ENCODE assay signal across 11 mouse cellular contexts in genomic region chr19:10278669-10279324, GRCm38 (mm10). TPM values are rescaled to one million over a fixed set of nuclear protein-coding genes. Genes with fewer than 3 reads are reported as not detected.
DNase-seq lines count a peak whose midpoint lies in the region; ATAC-seq and TF ChIP-seq lines count a peak whose summit lies in the region.
"Had no signal": no experiment of that assay in that cellular context is flagged by ENCODE, and none has a peak within 500 bp of the region (broad histone marks: within the 10 kb centered on the region; RNA-seq: fewer than 3 reads in every experiment).

No protein-coding gene starts in this region.

- H3K9me3 ChIP-seq in midbrain, embryonic 13.5 days = no peaks in the 10 kb centered on the region
- no peaks in the 10 kb centered on the region for H3K9me3 ChIP-seq in midbrain, embryonic 14.5 days (ENCODE audit: control insufficient read depth, low read length)
- no peaks in the 10 kb centered on the region for H3K9me3 ChIP-seq in intestine, embryonic 15.5 days
- no peaks in the 10 kb centered on the region for H3K9me3 ChIP-seq in stomach, postnatal 0 days (ENCODE audit: control insufficient read depth, low read length)

- intact Hi-C loops in gastrocnemius, adult 2 months (cut with DNase I) = no loop called here
- intact Hi-C loops in left cerebral cortex, postnatal 25 days (cut with DNase I) = no loop called here

- H3K4me1 ChIP-seq in midbrain, embryonic 13.5 days (replicated peaks) = peaks cover 32% of the 10 kb centered on the region
- H3K4me1 ChIP-seq in midbrain, embryonic 14.5 days (ENCODE audit: control insufficient read depth, insufficient read depth, low read length) = peaks cover 14% of the 10 kb centered on the region
- H3K4me1 ChIP-seq in intestine, embryonic 15.5 days (replicated peaks) = peaks cover 61% of the 10 kb centered on the region
- H3K4me1 ChIP-seq in stomach, postnatal 0 days (replicated peaks; ENCODE audit: control insufficient read depth, insufficient read depth) = peaks cover 12% of the 10 kb centered on the region

- WGBS in midbrain, embryonic 13.5 days = 33% methylated on average over 6 of the region's 6 CpGs
- WGBS in midbrain, embryonic 14.5 days = 44% methylated on average over 6 of the region's 6 CpGs
- WGBS in intestine, embryonic 15.5 days = 31% methylated on average over 6 of the region's 6 CpGs
- 23% methylated on average over 6 of the region's 6 CpGs for WGBS in stomach, postnatal 0 days

- H3K27me3 ChIP-seq in midbrain, embryonic 13.5 days = 0 out of 2 replicates have a peak, but pooled peaks cover 18% of the 10 kb centered on the region
- H3K27me3 ChIP-seq in midbrain, embryonic 14.5 days (ENCODE audit: control insufficient read depth, insufficient read depth, low read length) = no peaks in the 10 kb centered on the region; the same call in 1 of the 2 replicates
- no peaks in the 10 kb centered on the region for H3K27me3 ChIP-seq in intestine, embryonic 15.5 days (replicated peaks)
- no peaks in the 10 kb centered on the region for H3K27me3 ChIP-seq in stomach, postnatal 0 days (ENCODE audit: control insufficient read depth, insufficient read depth, low read length)

- peak; percentile 82 for DNase-seq in gastrocnemius, adult 2 months
- no peak for DNase-seq in gastrocnemius, postnatal 4 days (ENCODE audit: low spot score in 2 of 2)
- DNase-seq in midbrain, embryonic 14.5 days = no peak
- no peak for DNase-seq in stomach, postnatal 0 days (ENCODE audit: low spot score)
- no peak for DNase-seq in left cerebral cortex, postnatal 25 days (ENCODE audit: low spot score in 2 of 2)
- DNase-seq: adrenal gland, postnatal 25 days; layer of hippocampus, postnatal 36 days had no signal

- H3K4me2 ChIP-seq in midbrain, embryonic 13.5 days (replicated peaks) = no peak overlapping the region
- H3K4me2 ChIP-seq in midbrain, embryonic 14.5 days (ENCODE audit: low read length) = no peak overlapping the region
- H3K4me2 ChIP-seq in intestine, embryonic 15.5 days (replicated peaks) = peak overlapping the region; percentile 29
- H3K4me2 ChIP-seq in stomach, postnatal 0 days (replicated peaks; ENCODE audit: low read depth) = no peak overlapping the region; the same call in 1 of the 2 replicates

- H3K9ac ChIP-seq in midbrain, embryonic 13.5 days (replicated peaks) = no peak overlapping the region
- H3K9ac ChIP-seq in midbrain, embryonic 14.5 days (replicated peaks; ENCODE audit: low read length) = no peak overlapping the region
- H3K9ac ChIP-seq in intestine, embryonic 15.5 days = no peak overlapping the region
- no peak overlapping the region for H3K9ac ChIP-seq in stomach, postnatal 0 days (ENCODE audit: low read length)

- ATAC-seq in midbrain, embryonic 13.5 days = 0 out of 2 replicates have a peak, but pooled peaks have one; percentile 24
- no peak for ATAC-seq in midbrain, embryonic 14.5 days (ENCODE audit: low FRiP score, low TSS enrichment)
- ATAC-seq in intestine, embryonic 15.5 days = 0 out of 2 replicates have a peak, but pooled peaks have one; percentile 14
- ATAC-seq in stomach, postnatal 0 days (ENCODE audit: low FRiP score, low TSS enrichment) = no peak
- ATAC-seq in erythroid progenitor cell, adult 5-6 weeks (replicated peaks; ENCODE audit: low FRiP score, poor library complexity, severe bottlenecking) = no peak

- no peak for TF ChIP-seq EP300 in stomach, postnatal 0 days (optimal IDR thresholded peaks at IDR 0.05)

- no peak for TF ChIP-seq CTCF in gastrocnemius, adult 2 months (IDR thresholded peaks at IDR 0.05)
- TF ChIP-seq CTCF in stomach, postnatal 0 days (IDR thresholded peaks at IDR 0.05; ENCODE audit: low read depth) = no peak

- peak overlapping the region; percentile 88 for H3K27ac ChIP-seq in gastrocnemius, adult 2 months
- H3K27ac ChIP-seq in midbrain, embryonic 13.5 days = no peak overlapping the region
- no peak overlapping the region for H3K27ac ChIP-seq in midbrain, embryonic 14.5 days (replicated peaks; ENCODE audit: low read depth, low read length)
- peak overlapping the region; percentile 96 for H3K27ac ChIP-seq in intestine, embryonic 15.5 days
- peak overlapping the region; percentile 80 for H3K27ac ChIP-seq in stomach, postnatal 0 days (replicated peaks)

- H3K36me3 ChIP-seq in midbrain, embryonic 13.5 days = no peaks in the 10 kb centered on the region
- H3K36me3 ChIP-seq in midbrain, embryonic 14.5 days (ENCODE audit: control insufficient read depth, insufficient read depth, low read length) = no peaks in the 10 kb centered on the region
- H3K36me3 ChIP-seq in intestine, embryonic 15.5 days = no peaks in the 10 kb centered on the region
- no peaks in the 10 kb centered on the region for H3K36me3 ChIP-seq in stomach, postnatal 0 days (ENCODE audit: control insufficient read depth, insufficient read depth, low read length)

- H3K4me3 ChIP-seq in gastrocnemius, adult 2 months = peak overlapping the region; percentile 1; the same call in 1 of the 2 replicates
- H3K4me3 ChIP-seq in midbrain, embryonic 13.5 days (replicated peaks) = no peak overlapping the region
- no peak overlapping the region for H3K4me3 ChIP-seq in midbrain, embryonic 14.5 days (replicated peaks; ENCODE audit: low read depth, low read length)
- no peak overlapping the region for H3K4me3 ChIP-seq in intestine, embryonic 15.5 days (replicated peaks)
- no peak overlapping the region for H3K4me3 ChIP-seq in stomach, postnatal 0 days (ENCODE audit: low read depth, low read length)

RNA-seq across cellular contexts. Expression of gene Dagla, which starts 25.9 kb away (rescaled TPM):
- total RNA-seq in gastrocnemius, adult 2 months (2021) = 1 to 10 TPM; 7.2 to 8.6 TPM
- total RNA-seq in gastrocnemius, postnatal 4 days (2021) = 10 to 100 TPM in 1 of 2 experiments, 1 to 10 TPM in 1; 9.3 to 10.4 TPM
- 5.1 and 5.3 TPM in 2 replicates for polyA plus RNA-seq in midbrain, embryonic 13.5 days (2015; fragmentation: Nextera tagmentation; extraction: Ambion mirVana)
- 9.4 and 9.8 TPM in 2 replicates for polyA plus RNA-seq in midbrain, embryonic 14.5 days (2014; fragmentation: Nextera tagmentation; extraction: Ambion mirVana)
- 3.5 and 3.6 TPM in 2 replicates for polyA plus RNA-seq in intestine, embryonic 15.5 days (2015; fragmentation: Nextera tagmentation; extraction: Ambion mirVana)
- polyA plus RNA-seq in stomach, postnatal 0 days (2015; fragmentation: Nextera tagmentation; extraction: Ambion mirVana) = 1.3 and 1.7 TPM in 2 replicates
- total RNA-seq in left cerebral cortex, postnatal 25 days (2021) = 10 to 100 TPM; 90.4 to 91.2 TPM
- not detected in 2 replicates for total RNA-seq in erythroid progenitor cell, adult 5-6 weeks (2015; ENCODE audit: low replicate concordance)
- total RNA-seq in erythroid progenitor cell, adult 5-6 weeks (2017; ENCODE audit: low replicate concordance) = not detected in 2 replicates
- total RNA-seq: neutrophil, adult 5-6 weeks had no signal

RNA-seq across cellular contexts. Expression of gene Myrf, which starts 38.2 kb away (rescaled TPM):
- total RNA-seq in gastrocnemius, adult 2 months (2021) = not detected
- total RNA-seq in gastrocnemius, postnatal 4 days (2021) = under 1 TPM; 0.26 to 0.39 TPM
- polyA plus RNA-seq in midbrain, embryonic 13.5 days (2015; fragmentation: Nextera tagmentation; extraction: Ambion mirVana) = 0.58 and 0.77 TPM in 2 replicates
- 0.49 and 0.75 TPM in 2 replicates for polyA plus RNA-seq in midbrain, embryonic 14.5 days (2014; fragmentation: Nextera tagmentation; extraction: Ambion mirVana)
- polyA plus RNA-seq in intestine, embryonic 15.5 days (2015; fragmentation: Nextera tagmentation; extraction: Ambion mirVana) = 12.0 and 14.4 TPM in 2 replicates
- polyA plus RNA-seq in stomach, postnatal 0 days (2015; fragmentation: Nextera tagmentation; extraction: Ambion mirVana) = 9.6 and 10.7 TPM in 2 replicates
- 10 to 100 TPM; 12.2 to 16.1 TPM for total RNA-seq in left cerebral cortex, postnatal 25 days (2021)
- total RNA-seq in erythroid progenitor cell, adult 5-6 weeks (2015; ENCODE audit: low replicate concordance) = not detected in 2 replicates
- total RNA-seq in erythroid progenitor cell, adult 5-6 weeks (2017; ENCODE audit: low replicate concordance) = not detected in 2 replicates
- total RNA-seq: neutrophil, adult 5-6 weeks had no signal

Comparison
In these comparisons a context has a peak if more than half of its experiments do, and no peak if none do; other contexts are left out.
1. ATAC-seq: peak in midbrain, embryonic 13.5 days (single experiment) and intestine, embryonic 15.5 days (single experiment); none in midbrain, embryonic 14.5 days (single experiment), stomach, postnatal 0 days (single experiment) and erythroid progenitor cell, adult 5-6 weeks (single experiment).
2. H3K27ac ChIP-seq: peak in gastrocnemius, adult 2 months (single experiment), intestine, embryonic 15.5 days (single experiment) and stomach, postnatal 0 days (single experiment); none in midbrain, embryonic 13.5 days (single experiment) and midbrain, embryonic 14.5 days (single experiment).
3. RNA of gene Dagla, which starts 25.9 kb away (total RNA-seq): 90.4 to 91.2 TPM in left cerebral cortex, postnatal 25 days, 9.3 to 10.4 TPM in gastrocnemius, postnatal 4 days and 7.2 to 8.6 TPM in gastrocnemius, adult 2 months; not detected in erythroid progenitor cell, adult 5-6 weeks; every median in the first group is over 4 times any median in the second.
4. RNA of gene Myrf, which starts 38.2 kb away (total RNA-seq): 12.2 to 16.1 TPM in left cerebral cortex, postnatal 25 days; 0.26 to 0.39 TPM in gastrocnemius, postnatal 4 days, not detected in gastrocnemius, adult 2 months and not detected in erythroid progenitor cell, adult 5-6 weeks; every median in the first group is over 4 times any median in the second.